Mouse (Mus musculus) cortical plate, adult 2 months (tissue): ENCODE measurements around the gene Sec31b. TPM values are rescaled to one million over a fixed set of nuclear protein-coding genes. Genes with fewer than 3 reads are reported as not detected.

Source experiments
- H3K27ac ChIP-seq: fragments of 200-500 bp; 2 replicates; pipeline ENCODE4 v1.5.1; 2012; ENCODE audit warnings: low read length, control low read depth, inconsistent platforms; ENCODE audit not compliant: insufficient read depth
- H3K4me1 ChIP-seq: fragments of 200-500 bp; 2 replicates; pipeline ENCODE4 v1.6.1; 2011; ENCODE audit warnings: low read length; ENCODE audit not compliant: control insufficient read depth, insufficient read depth
- H3K4me3 ChIP-seq: fragments of 200-500 bp; 2 replicates; pipeline ENCODE4 v1.5.1; 2011; ENCODE audit warnings: mild to moderate bottlenecking, low read length, control low read depth; ENCODE audit not compliant: insufficient read depth
- CTCF ChIP-seq: fragments of 200-500 bp; IDR thresholded peaks from 2 replicates; pipeline ENCODE4 v1.5.1; 2011; ENCODE audit warnings: mild to moderate bottlenecking, control low read depth, low read length; ENCODE audit not compliant: insufficient read depth; ENCODE audit errors: extremely low read depth
- POLR2A ChIP-seq: fragments of 200-500 bp; IDR thresholded peaks from 2 replicates; pipeline ENCODE4 v1.6.1; 2011; ENCODE audit warnings: mild to moderate bottlenecking, low read length, control low read depth; ENCODE audit not compliant: insufficient read depth; ENCODE audit errors: extremely low read depth
- polyA plus RNA-seq: library from polyadenylated mRNA; depleted of rRNA; stranded (reverse); fragments of >200 nt; gene quantifications from 2 replicates; pipeline ENCODE4 v1.2.3, GENCODE M21; 2012; rRNA removed

Sec31b gene
- 0.15 and 0.19 TPM in 2 replicates for polyA plus RNA-seq

GRCm38 (mm10) chr19:44545321-44546041 lies at the start of gene Sec31b:
Gene Sec31b (minus strand): TSS chr19:44545864.
- TF ChIP-seq CTCF (no peak), POLR2A (no peak)
- Histone ChIP-seq H3K4me3 (peak within 1 kb of the TSS; percentile 27; the same call in 1 of the 2 replicates), H3K4me1 (no peaks in the 10 kb centered on the region), H3K27ac (no peak within 1 kb of the TSS)

GRCm38 (mm10) chr19:44594180-44594579 lies 48.5 kb upstream of the Sec31b start:
- Histone ChIP-seq H3K27ac (no peak overlapping the region), H3K4me3 (no peak overlapping the region), H3K4me1 (no peaks in the 10 kb centered on the region)
- no peak for TF ChIP-seq CTCF
- TF ChIP-seq POLR2A: no peak

- TF ChIP-seq CTCF: no peak
- TF ChIP-seq POLR2A: no peak
- no peak overlapping the region for H3K27ac ChIP-seq
Observed at GRCm38 (mm10) chr19:44591638-44592037, 46.0 kb upstream of the Sec31b start.

GRCm38 (mm10) chr19:44590992-44591391 lies 45.3 kb upstream of the Sec31b start:
- no peaks in the 10 kb centered on the region for H3K4me1 ChIP-seq
- H3K27ac ChIP-seq: no peak overlapping the region
- no peak overlapping the region for H3K4me3 ChIP-seq
- TF ChIP-seq POLR2A: no peak
- no peak for TF ChIP-seq CTCF

More at GRCm38 (mm10) chr19:44591638-44592037, 46.0 kb upstream of the Sec31b start:
- Histone ChIP-seq H3K4me1 (no peaks in the 10 kb centered on the region), H3K4me3 (no peak overlapping the region)

- no peak overlapping the region for H3K27ac ChIP-seq
- no peaks in the 10 kb centered on the region for H3K4me1 ChIP-seq
- H3K4me3 ChIP-seq: no peak overlapping the region
- TF ChIP-seq POLR2A: no peak
- no peak for TF ChIP-seq CTCF
Observed at GRCm38 (mm10) chr19:44589591-44590223, 44.0 kb upstream of the Sec31b start.

GRCm38 (mm10) chr19:44588036-44588435 lies 42.4 kb upstream of the Sec31b start:
- TF ChIP-seq CTCF (no peak), POLR2A (no peak)
- no peak overlapping the region for H3K27ac ChIP-seq

GRCm38 (mm10) chr19:44582638-44583309 lies 37.1 kb upstream of the Sec31b start:
- Histone ChIP-seq H3K4me1 (no peaks in the 10 kb centered on the region), H3K27ac (no peak overlapping the region), H3K4me3 (no peak overlapping the region)
- TF ChIP-seq CTCF: peak; percentile 100
- TF ChIP-seq POLR2A: no peak

More at GRCm38 (mm10) chr19:44588036-44588435, 42.4 kb upstream of the Sec31b start:
- H3K4me3 ChIP-seq: no peak overlapping the region
- no peaks in the 10 kb centered on the region for H3K4me1 ChIP-seq

- H3K4me3 ChIP-seq: no peak overlapping the region
- no peaks in the 10 kb centered on the region for H3K4me1 ChIP-seq
- H3K27ac ChIP-seq: no peak overlapping the region
- TF ChIP-seq POLR2A (no peak), CTCF (no peak)
Observed at GRCm38 (mm10) chr19:44582103-44582502, 36.4 kb upstream of the Sec31b start.

- no peak for TF ChIP-seq POLR2A
- no peak for TF ChIP-seq CTCF
- no peak overlapping the region for H3K27ac ChIP-seq
- no peak overlapping the region for H3K4me3 ChIP-seq
- no peaks in the 10 kb centered on the region for H3K4me1 ChIP-seq
Observed at GRCm38 (mm10) chr19:44578038-44578437, 32.4 kb upstream of the Sec31b start.
